Mouse (Mus musculus) embryonic facial prominence, embryonic 13.5 days (tissue): ENCODE results near the gene Thbd. TPM values are rescaled to one million over a fixed set of nuclear protein-coding genes. Genes with fewer than 3 reads are reported as not detected.

Source experiments
- ATAC-seq: fragments of 200-750 bp; cut with Nextera tagmentation; 2 replicates; pipeline ENCODE4 v1.8.0; 2017; ENCODE audit warnings: low read depth; ENCODE audit not compliant: insufficient number of reproducible peaks, insufficient read depth, low FRiP score, low TSS enrichment
- H3K27ac ChIP-seq: fragments of 300-500 bp; sonication (generic); 2 replicates; pipeline ENCODE4 v1.5.1; 2015; ENCODE audit warnings: moderate library complexity, mild to moderate bottlenecking, inconsistent platforms
- H3K27me3 ChIP-seq: fragments of 300-500 bp; sonication (generic); 2 replicates; pipeline ENCODE4 v1.6.1; 2015; ENCODE audit warnings: mild to moderate bottlenecking, inconsistent platforms
- H3K36me3 ChIP-seq: fragments of 300-500 bp; sonication (generic); 2 replicates; pipeline ENCODE4 v1.6.1; 2015; ENCODE audit warnings: mild to moderate bottlenecking, inconsistent platforms
- H3K4me1 ChIP-seq: fragments of 300-500 bp; sonication (generic); 2 replicates; pipeline ENCODE4 v1.6.1; 2015; ENCODE audit warnings: inconsistent platforms
- H3K4me2 ChIP-seq: fragments of 300-500 bp; sonication (generic); 2 replicates; pipeline ENCODE4 v1.6.1; 2015; ENCODE audit warnings: moderate library complexity, mild to moderate bottlenecking, inconsistent platforms
- H3K4me3 ChIP-seq: fragments of 300-500 bp; sonication (generic); 2 replicates; pipeline ENCODE4 v1.5.1; 2015; ENCODE audit warnings: mild to moderate bottlenecking, inconsistent platforms
- H3K9ac ChIP-seq: fragments of 300-500 bp; sonication (generic); 2 replicates; pipeline ENCODE4 v1.6.1; 2015; ENCODE audit warnings: mild to moderate bottlenecking, inconsistent platforms
- H3K9me3 ChIP-seq: fragments of 300-500 bp; sonication (generic); 2 replicates; pipeline ENCODE4 v1.6.1; 2016; ENCODE audit warnings: inconsistent platforms
- WGBS: fragments of 180-500 bp; shearing (Covaris S2); methylation state at CpG from one replicate; pipeline ENCODE4 v1.1.7; 2015; ENCODE audit warnings: mixed read lengths; 5-methylcytosine and 5-hydroxymethylcytosine counted together
- polyA plus RNA-seq: library from polyadenylated mRNA; unstranded; fragments of >200 nt; fragmentation: Nextera tagmentation; extraction: Ambion mirVana; gene quantifications from 2 replicates; pipeline ENCODE4 v1.2.1, GENCODE M21; 2015

The Thbd gene
- polyA plus RNA-seq, 1 experiment from 2014 or later: 8.5 TPM

GRCm38 (mm10) chr2:148442710-148443109 is 34.7 kb upstream of the Thbd start:
- no peak for ATAC-seq
- Histone ChIP-seq H3K27ac (0 out of 2 replicates have a peak overlapping the region, but pooled peaks have one; percentile 55), H3K4me1 (no peaks in the 10 kb centered on the region), H3K9ac (peak overlapping the region; percentile 49; the same call in 1 of the 2 replicates), H3K9me3 (no peaks in the 10 kb centered on the region), H3K36me3 (no peaks in the 10 kb centered on the region), H3K4me2 (no peak overlapping the region), H3K27me3 (no peaks in the 10 kb centered on the region; the same call in 1 of the 2 replicates), H3K4me3 (peak overlapping the region; percentile 17)
- 82% methylated on average over 4 of the region's 4 CpGs for WGBS

- peak overlapping the region; percentile 17 for H3K4me3 ChIP-seq
- no peaks in the 10 kb centered on the region for H3K36me3 ChIP-seq
- no peak for ATAC-seq
- H3K9me3 ChIP-seq: no peaks in the 10 kb centered on the region
- H3K4me2 ChIP-seq: no peak overlapping the region
- no peaks in the 10 kb centered on the region for H3K4me1 ChIP-seq
- peak overlapping the region; percentile 49; the same call in 1 of the 2 replicates for H3K9ac ChIP-seq
- no peaks in the 10 kb centered on the region; the same call in 1 of the 2 replicates for H3K27me3 ChIP-seq
- H3K27ac ChIP-seq: 0 out of 2 replicates have a peak overlapping the region, but pooled peaks have one; percentile 55
- WGBS: 83% methylated on average over 4 of the region's 4 CpGs
These were observed 34.2 kb upstream of the Thbd start for GRCm38 (mm10) chr2:148442172-148442571.

GRCm38 (mm10) chr2:148441421-148441820 is 33.4 kb upstream of the Thbd start:
- Histone ChIP-seq H3K9me3 (no peaks in the 10 kb centered on the region), H3K27me3 (no peaks in the 10 kb centered on the region; the same call in 1 of the 2 replicates), H3K4me2 (no peak overlapping the region; the same call in 1 of the 2 replicates), H3K36me3 (no peaks in the 10 kb centered on the region), H3K9ac (no peak overlapping the region), H3K4me1 (no peaks in the 10 kb centered on the region), H3K27ac (no peak overlapping the region), H3K4me3 (peak overlapping the region; percentile 17)
- 81% methylated on average over 10 of the region's 10 CpGs for WGBS
- no peak for ATAC-seq

- Histone ChIP-seq H3K27ac (no peak overlapping the region), H3K36me3 (no peaks in the 10 kb centered on the region), H3K4me2 (no peak overlapping the region), H3K9me3 (no peaks in the 10 kb centered on the region), H3K9ac (no peak overlapping the region), H3K4me3 (no peak overlapping the region), H3K27me3 (no peaks in the 10 kb centered on the region; the same call in 1 of the 2 replicates), H3K4me1 (no peaks in the 10 kb centered on the region)
- 51% methylated on average over 3 of the region's 3 CpGs for WGBS
- no peak for ATAC-seq
These were observed 31.8 kb upstream of the Thbd start for GRCm38 (mm10) chr2:148439691-148440276.

GRCm38 (mm10) chr2:148436285-148436684 is 28.3 kb upstream of the Thbd start:
- Histone ChIP-seq H3K4me1 (no peaks in the 10 kb centered on the region), H3K36me3 (no peaks in the 10 kb centered on the region), H3K4me2 (no peak overlapping the region), H3K27me3 (no peaks in the 10 kb centered on the region), H3K9ac (no peak overlapping the region), H3K27ac (no peak overlapping the region), H3K4me3 (no peak overlapping the region), H3K9me3 (no peaks in the 10 kb centered on the region)
- no peak for ATAC-seq
- WGBS: 53% methylated on average over 3 of the region's 3 CpGs

GRCm38 (mm10) chr2:148432346-148432745 is 24.4 kb upstream of the Thbd start:
- 76% methylated on average over 2 of the region's 2 CpGs for WGBS
- H3K4me2 ChIP-seq: no peak overlapping the region
- no peak overlapping the region for H3K9ac ChIP-seq
- H3K27ac ChIP-seq: no peak overlapping the region
- H3K9me3 ChIP-seq: no peaks in the 10 kb centered on the region
- no peak overlapping the region for H3K4me3 ChIP-seq
- no peaks in the 10 kb centered on the region for H3K36me3 ChIP-seq
- no peak for ATAC-seq
- H3K4me1 ChIP-seq: no peaks in the 10 kb centered on the region
- no peaks in the 10 kb centered on the region for H3K27me3 ChIP-seq

GRCm38 (mm10) chr2:148430941-148431340 is 23.0 kb upstream of the Thbd start:
- no peaks in the 10 kb centered on the region for H3K27me3 ChIP-seq
- ATAC-seq: no peak
- no peaks in the 10 kb centered on the region for H3K9me3 ChIP-seq
- no peak overlapping the region for H3K9ac ChIP-seq
- 40% methylated on average over 4 of the region's 4 CpGs for WGBS
- H3K4me1 ChIP-seq: no peaks in the 10 kb centered on the region
- H3K4me2 ChIP-seq: no peak overlapping the region
- no peaks in the 10 kb centered on the region for H3K36me3 ChIP-seq
- no peak overlapping the region for H3K4me3 ChIP-seq
- H3K27ac ChIP-seq: no peak overlapping the region

- H3K9ac ChIP-seq: no peak overlapping the region
- H3K4me1 ChIP-seq: no peaks in the 10 kb centered on the region
- H3K4me2 ChIP-seq: no peak overlapping the region
- no peak overlapping the region for H3K4me3 ChIP-seq
- H3K27me3 ChIP-seq: no peaks in the 10 kb centered on the region
- H3K9me3 ChIP-seq: no peaks in the 10 kb centered on the region
- ATAC-seq: no peak
- H3K36me3 ChIP-seq: no peaks in the 10 kb centered on the region
- no peak overlapping the region for H3K27ac ChIP-seq
These were observed 21.1 kb upstream of the Thbd start for GRCm38 (mm10) chr2:148429001-148429505.

GRCm38 (mm10) chr2:148428523-148428922 is 20.5 kb upstream of the Thbd start:
- H3K9ac ChIP-seq: no peak overlapping the region
- H3K4me3 ChIP-seq: no peak overlapping the region
- H3K4me1 ChIP-seq: no peaks in the 10 kb centered on the region
- WGBS: 79% methylated on average over 3 of the region's 3 CpGs
- no peak overlapping the region for H3K27ac ChIP-seq
- H3K4me2 ChIP-seq: no peak overlapping the region
- no peaks in the 10 kb centered on the region for H3K27me3 ChIP-seq
- H3K9me3 ChIP-seq: no peaks in the 10 kb centered on the region
- no peak for ATAC-seq
- no peaks in the 10 kb centered on the region for H3K36me3 ChIP-seq

- WGBS: 87% methylated on average over 3 of the region's 3 CpGs
- no peak overlapping the region for H3K4me3 ChIP-seq
These were observed 19.6 kb upstream of the Thbd start for GRCm38 (mm10) chr2:148427553-148427952.

GRCm38 (mm10) chr2:148425709-148426382 is 17.9 kb upstream of the Thbd start:
- no peak overlapping the region for H3K4me2 ChIP-seq
- ATAC-seq: no peak
- no peak overlapping the region for H3K27ac ChIP-seq
- no peak overlapping the region for H3K9ac ChIP-seq
- H3K9me3 ChIP-seq: no peaks in the 10 kb centered on the region
- H3K27me3 ChIP-seq: no peaks in the 10 kb centered on the region
- no peaks in the 10 kb centered on the region for H3K36me3 ChIP-seq
- H3K4me3 ChIP-seq: no peak overlapping the region
- no peaks in the 10 kb centered on the region; the same call in 1 of the 2 replicates for H3K4me1 ChIP-seq
- WGBS: 65% methylated on average over 5 of the region's 5 CpGs

More at GRCm38 (mm10) chr2:148427553-148427952, 19.6 kb upstream of the Thbd start:
- Histone ChIP-seq H3K4me1 (no peaks in the 10 kb centered on the region), H3K36me3 (no peaks in the 10 kb centered on the region), H3K9me3 (no peaks in the 10 kb centered on the region), H3K27me3 (no peaks in the 10 kb centered on the region), H3K9ac (no peak overlapping the region), H3K4me2 (no peak overlapping the region), H3K27ac (no peak overlapping the region)
- ATAC-seq: no peak

GRCm38 (mm10) chr2:148421706-148422105 is 13.7 kb upstream of the Thbd start:
- WGBS: 29% methylated on average over 1 of the region's 1 CpGs
- H3K4me1 ChIP-seq: no peaks in the 10 kb centered on the region; the same call in 1 of the 2 replicates
- H3K36me3 ChIP-seq: no peaks in the 10 kb centered on the region
- H3K4me3 ChIP-seq: no peak overlapping the region
- no peak overlapping the region for H3K4me2 ChIP-seq
- no peaks in the 10 kb centered on the region for H3K27me3 ChIP-seq
- no peak overlapping the region for H3K9ac ChIP-seq
- H3K9me3 ChIP-seq: no peaks in the 10 kb centered on the region
- ATAC-seq: no peak
- H3K27ac ChIP-seq: no peak overlapping the region
